In genomic region chr8:124700271-124700670, GRCm38 (mm10) we compare ENCODE assay signal across 31 mouse cellular contexts. TPM values are rescaled to one million over a fixed set of nuclear protein-coding genes. Genes with fewer than 3 reads are reported as not detected.
DNase-seq lines count a peak whose midpoint lies in the region; ATAC-seq and TF ChIP-seq lines count a peak whose summit lies in the region.
"Had no signal": no experiment of that assay in that cellular context is flagged by ENCODE, and none has a peak within 500 bp of the region (broad histone marks: within the 10 kb centered on the region; RNA-seq: fewer than 3 reads in every experiment).

No protein-coding gene starts in this region.

- H3K27ac ChIP-seq in liver, postnatal 0 days (ENCODE audit: low read depth): peak overlapping the region; percentile 55
- H3K27ac ChIP-seq in CH12.LX (ENCODE audit: insufficient read depth, low read depth): peak overlapping the region; percentile 26; the same call in 1 of the 2 replicates
- no peak overlapping the region for H3K27ac ChIP-seq in hindbrain, embryonic 11.5 days (ENCODE audit: low read depth, low read length)
- no peak overlapping the region for H3K27ac ChIP-seq in stomach, postnatal 0 days (replicated peaks)
- H3K27ac ChIP-seq: embryonic facial prominence, embryonic 10.5 days; embryonic facial prominence, embryonic 15.5 days; forebrain, embryonic 12.5 days; heart, embryonic 10.5 days; heart, embryonic 15.5 days; hindbrain, embryonic 14.5 days; layer of hippocampus, adult 2 months; liver, embryonic 13.5 days; macrophage; midbrain, embryonic 13.5 days had no signal

- no peaks in the 10 kb centered on the region for H3K79me2 ChIP-seq in CH12.LX (replicated peaks; ENCODE audit: control insufficient read depth, extremely low read depth, insufficient read depth, poor library complexity, severe bottlenecking)

- in situ Hi-C loops in CH12.LX (cut with MboI; ENCODE audit: low pct_ligation_motif_present, low pct_unique_long_range_greater_than_20kb, low sequenced_read_pairs): no loop called here

- no peak overlapping the region for H3K9ac ChIP-seq in liver, postnatal 0 days (replicated peaks)
- H3K9ac ChIP-seq in CH12.LX (ENCODE audit: insufficient read depth, low read depth): no peak overlapping the region
- H3K9ac ChIP-seq in hindbrain, embryonic 11.5 days (ENCODE audit: low read depth, low read length): no peak overlapping the region
- no peak overlapping the region for H3K9ac ChIP-seq in stomach, postnatal 0 days (ENCODE audit: low read length)
- H3K9ac ChIP-seq: embryonic facial prominence, embryonic 15.5 days; forebrain, embryonic 12.5 days; heart, embryonic 15.5 days; hindbrain, embryonic 14.5 days; liver, embryonic 13.5 days; midbrain, embryonic 13.5 days had no signal

- no peak for TF ChIP-seq POLR2A in CH12.LX (IDR thresholded peaks at IDR 0.05; ENCODE audit: low read depth, low read length)

- peaks cover 23% of the 10 kb centered on the region for H3K36me3 ChIP-seq in liver, postnatal 0 days (replicated peaks; ENCODE audit: insufficient read depth, low read length)
- peaks cover 45 to 83% of the 10 kb centered on the region in 2 experiments for H3K36me3 ChIP-seq in CH12.LX (replicated peaks in 1 of 2; ENCODE audit: control insufficient read depth in 1 of 2, insufficient read depth in 1 of 2, low read length in 1 of 2)
- H3K36me3 ChIP-seq in hindbrain, embryonic 11.5 days (ENCODE audit: control insufficient read depth, insufficient read depth, low read length): no peaks in the 10 kb centered on the region; the same call in 1 of the 2 replicates
- H3K36me3 ChIP-seq in stomach, postnatal 0 days (ENCODE audit: control insufficient read depth, insufficient read depth, low read length): peaks cover 3% of the 10 kb centered on the region; the same call in 1 of the 2 replicates

- 83% methylated on average over 5 of the region's 5 CpGs for WGBS in liver, postnatal 0 days (ENCODE audit: insufficient replicate concordance)
- 92% methylated on average over 5 of the region's 5 CpGs for WGBS in hindbrain, embryonic 11.5 days
- 92% methylated on average over 5 of the region's 5 CpGs for WGBS in stomach, postnatal 0 days

- no peaks in the 10 kb centered on the region for H3K9me3 ChIP-seq in liver, postnatal 0 days (ENCODE audit: low read length)
- H3K9me3 ChIP-seq in CH12.LX (replicated peaks; ENCODE audit: low read length): no peaks in the 10 kb centered on the region
- H3K9me3 ChIP-seq in hindbrain, embryonic 11.5 days (ENCODE audit: control insufficient read depth, low read length): no peaks in the 10 kb centered on the region
- H3K9me3 ChIP-seq in stomach, postnatal 0 days (ENCODE audit: control insufficient read depth, low read length): no peaks in the 10 kb centered on the region
- H3K9me3 ChIP-seq: embryonic facial prominence, embryonic 10.5 days; embryonic facial prominence, embryonic 15.5 days; forebrain, embryonic 12.5 days; G1E; heart, embryonic 10.5 days; heart, embryonic 15.5 days; liver, embryonic 13.5 days; midbrain, embryonic 13.5 days had no signal

- no peaks in the 10 kb centered on the region; the same call in 1 of the 2 replicates for H3K4me1 ChIP-seq in liver, postnatal 0 days (ENCODE audit: insufficient read depth)
- peaks cover 8 to 23% of the 10 kb centered on the region in 2 experiments for H3K4me1 ChIP-seq in CH12.LX (ENCODE audit: control insufficient read depth in 1 of 2, insufficient read depth in 2 of 2)
- H3K4me1 ChIP-seq in hindbrain, embryonic 11.5 days (replicated peaks; ENCODE audit: control insufficient read depth, insufficient read depth, low read length): no peaks in the 10 kb centered on the region
- H3K4me1 ChIP-seq in stomach, postnatal 0 days (replicated peaks; ENCODE audit: control insufficient read depth, insufficient read depth): no peaks in the 10 kb centered on the region
- H3K4me1 ChIP-seq: embryonic facial prominence, embryonic 10.5 days; embryonic facial prominence, embryonic 15.5 days; forebrain, embryonic 12.5 days; heart, embryonic 10.5 days; midbrain, embryonic 13.5 days had no signal

- no peak overlapping the region for H3K4me2 ChIP-seq in liver, postnatal 0 days (ENCODE audit: low read depth, low read length)
- H3K4me2 ChIP-seq in CH12.LX (ENCODE audit: insufficient read depth, low read depth, poor library complexity, severe bottlenecking): no peak overlapping the region
- no peak overlapping the region for H3K4me2 ChIP-seq in hindbrain, embryonic 11.5 days (replicated peaks; ENCODE audit: low read depth, low read length)
- no peak overlapping the region for H3K4me2 ChIP-seq in stomach, postnatal 0 days (replicated peaks; ENCODE audit: low read depth)
- H3K4me2 ChIP-seq: embryonic facial prominence, embryonic 15.5 days; forebrain, embryonic 12.5 days; heart, embryonic 15.5 days; hindbrain, embryonic 14.5 days; liver, embryonic 13.5 days; midbrain, embryonic 13.5 days had no signal

- ATAC-seq in liver, postnatal 0 days: no peak
- ATAC-seq in hindbrain, embryonic 11.5 days (ENCODE audit: low FRiP score): no peak
- no peak for ATAC-seq in stomach, postnatal 0 days (ENCODE audit: low FRiP score, low TSS enrichment)
- ATAC-seq: midbrain, embryonic 13.5 days had no signal

- dilution Hi-C loops in CH12.LX (cut with MboI; ENCODE audit: extremely low pct_ligation_motif_present, extremely low pct_unique_long_range_greater_than_20kb, low sequenced_read_pairs): no loop called here

- TF ChIP-seq RAD21 in CH12.LX (IDR thresholded peaks at IDR 0.05; ENCODE audit: low read depth, low read length): no peak

- TF ChIP-seq CTCF in liver, postnatal 0 days (IDR thresholded peaks at IDR 0.05; ENCODE audit: low read depth): no peak
- TF ChIP-seq CTCF in CH12.LX (conservative IDR thresholded peaks at IDR 0.05 in 1 of 2, IDR thresholded peaks at IDR 0.05 in 1 of 2; ENCODE audit: low read depth in 2 of 2, low read length in 2 of 2): no peak
- no peak for TF ChIP-seq CTCF in stomach, postnatal 0 days (IDR thresholded peaks at IDR 0.05; ENCODE audit: low read depth)

- no peak for TF ChIP-seq EP300 in liver, postnatal 0 days (IDR thresholded peaks at IDR 0.05; ENCODE audit: low read depth)
- no peak for TF ChIP-seq EP300 in CH12.LX (IDR thresholded peaks at IDR 0.05; ENCODE audit: low read length)
- TF ChIP-seq EP300 in stomach, postnatal 0 days (optimal IDR thresholded peaks at IDR 0.05): no peak

- no peaks in the 10 kb centered on the region for H3K27me3 ChIP-seq in liver, postnatal 0 days (ENCODE audit: insufficient read depth, low read length)
- H3K27me3 ChIP-seq in CH12.LX (replicated peaks): no peaks in the 10 kb centered on the region
- H3K27me3 ChIP-seq in hindbrain, embryonic 11.5 days (ENCODE audit: control insufficient read depth, insufficient read depth, low read length): no peaks in the 10 kb centered on the region
- no peaks in the 10 kb centered on the region for H3K27me3 ChIP-seq in stomach, postnatal 0 days (ENCODE audit: control insufficient read depth, insufficient read depth, low read length)
- H3K27me3 ChIP-seq: embryonic facial prominence, embryonic 15.5 days; forebrain, embryonic 12.5 days; heart, embryonic 15.5 days; liver, embryonic 13.5 days; midbrain, embryonic 13.5 days had no signal

- H3K4me3 ChIP-seq in liver, postnatal 0 days (ENCODE audit: low read depth, low read length): no peak overlapping the region
- no peak overlapping the region for H3K4me3 ChIP-seq in CH12.LX (replicated peaks in 1 of 3; ENCODE audit: low read depth in 2 of 3, low read length in 2 of 3, poor library complexity in 1 of 3)
- no peak overlapping the region for H3K4me3 ChIP-seq in hindbrain, embryonic 11.5 days (ENCODE audit: low read depth, low read length)
- no peak overlapping the region for H3K4me3 ChIP-seq in stomach, postnatal 0 days (ENCODE audit: low read depth, low read length)
- H3K4me3 ChIP-seq: embryonic facial prominence, embryonic 10.5 days; embryonic facial prominence, embryonic 15.5 days; forebrain, embryonic 12.5 days; heart, embryonic 10.5 days; heart, embryonic 15.5 days; layer of hippocampus, adult 2 months; liver, embryonic 13.5 days; midbrain, embryonic 13.5 days had no signal

- DNase-seq in liver, postnatal 0 days: no peak
- no peak for DNase-seq in liver
- DNase-seq in CH12.LX (ENCODE audit: extremely low read depth): no peak
- peak; percentile 61 for DNase-seq in induced T-regulatory cell, adult 2 months (ENCODE audit: low read depth)
- peak; percentile 55 for DNase-seq in thymus, postnatal 14 days
- no peak for DNase-seq in gastrocnemius, postnatal 10 days
- no peak for DNase-seq in hindbrain, embryonic 11.5 days (ENCODE audit: low spot score)
- DNase-seq in stomach, postnatal 0 days (ENCODE audit: low spot score): no peak
- DNase-seq: adrenal gland, postnatal 10 days; cerebellum, adult 18-20 months; cerebellum, postnatal 14 days; gastrocnemius, postnatal 14 days; heart, postnatal 36 days; kidney, adult 18-20 months; kidney, postnatal 36 days; left cerebral cortex, postnatal 4 days; liver, embryonic 13.5 days; lung, adult 2 months; right cerebral cortex, postnatal 25 days had no signal

RNA-seq across cellular contexts. Expression of gene Ttc13, which starts 21.5 kb away (rescaled TPM):
- 11.5 and 14.0 TPM in 2 replicates for polyA plus RNA-seq in liver, postnatal 0 days (2015; fragmentation: Nextera tagmentation; extraction: Ambion mirVana)
- 33.6 and 36.6 TPM in 2 replicates for total RNA-seq in CH12.LX (2012; rRNA removed)
- total RNA-seq in CH12.LX (2014; rRNA removed): 33.5 and 35.8 TPM in 2 replicates
- 26.3 and 30.8 TPM in 2 replicates for polyA plus RNA-seq in CH12.LX (2012; ENCODE audit: insufficient read length, low read depth)
- 10 to 100 TPM; 21.4 to 28.4 TPM for total RNA-seq in gastrocnemius, postnatal 10 days (2021)
- 59.0 and 59.1 TPM in 2 replicates for polyA plus RNA-seq in hindbrain, embryonic 11.5 days (2014; fragmentation: Nextera tagmentation; extraction: Ambion mirVana)
- polyA plus RNA-seq in stomach, postnatal 0 days (2015; fragmentation: Nextera tagmentation; extraction: Ambion mirVana): 18.7 and 19.7 TPM in 2 replicates

RNA-seq across cellular contexts. Expression of gene Arv1, which starts 21.7 kb away (rescaled TPM):
- polyA plus RNA-seq in liver, postnatal 0 days (2015; fragmentation: Nextera tagmentation; extraction: Ambion mirVana): 4.5 and 5.2 TPM in 2 replicates
- total RNA-seq in CH12.LX (2012; rRNA removed) (9.7 and 11.5 TPM in 2 replicates), CH12.LX (2014; rRNA removed) (11.4 and 11.9 TPM in 2 replicates)
- polyA plus RNA-seq in CH12.LX (2012; ENCODE audit: insufficient read length, low read depth): 18.8 and 22.0 TPM in 2 replicates
- 1 to 10 TPM; 3.9 to 5.1 TPM for total RNA-seq in gastrocnemius, postnatal 10 days (2021)
- 32.2 and 34.0 TPM in 2 replicates for polyA plus RNA-seq in hindbrain, embryonic 11.5 days (2014; fragmentation: Nextera tagmentation; extraction: Ambion mirVana)
- polyA plus RNA-seq in stomach, postnatal 0 days (2015; fragmentation: Nextera tagmentation; extraction: Ambion mirVana): 11.0 and 11.2 TPM in 2 replicates

RNA-seq across cellular contexts. Expression of gene 2310022B05Rik, which starts 37.1 kb away (rescaled TPM):
- 4.1 and 4.2 TPM in 2 replicates for polyA plus RNA-seq in liver, postnatal 0 days (2015; fragmentation: Nextera tagmentation; extraction: Ambion mirVana)
- total RNA-seq in CH12.LX (2012; rRNA removed): 3.4 and 5.7 TPM in 2 replicates
- total RNA-seq in CH12.LX (2014; rRNA removed): 2.2 and 3.2 TPM in 2 replicates
- polyA plus RNA-seq in CH12.LX (2012; ENCODE audit: insufficient read length, low read depth): 7.1 and 7.8 TPM in 2 replicates
- 10 to 100 TPM; 31.7 to 42.0 TPM for total RNA-seq in gastrocnemius, postnatal 10 days (2021)
- 19.6 and 22.6 TPM in 2 replicates for polyA plus RNA-seq in hindbrain, embryonic 11.5 days (2014; fragmentation: Nextera tagmentation; extraction: Ambion mirVana)
- 17.9 and 20.0 TPM in 2 replicates for polyA plus RNA-seq in stomach, postnatal 0 days (2015; fragmentation: Nextera tagmentation; extraction: Ambion mirVana)

RNA-seq across cellular contexts. Expression of gene Fam89a, which starts 51.4 kb away (rescaled TPM):
- 3.7 and 5.6 TPM in 2 replicates for polyA plus RNA-seq in liver, postnatal 0 days (2015; fragmentation: Nextera tagmentation; extraction: Ambion mirVana)
- total RNA-seq in CH12.LX (2012; rRNA removed): 4.5 and 4.8 TPM in 2 replicates
- 2.2 and 2.5 TPM in 2 replicates for total RNA-seq in CH12.LX (2014; rRNA removed)
- 3.7 and 4.9 TPM in 2 replicates for polyA plus RNA-seq in CH12.LX (2012; ENCODE audit: insufficient read length, low read depth)
- under 1 TPM; 0.70 to 0.94 TPM for total RNA-seq in gastrocnemius, postnatal 10 days (2021)
- polyA plus RNA-seq in hindbrain, embryonic 11.5 days (2014; fragmentation: Nextera tagmentation; extraction: Ambion mirVana): 3.9 and 4.3 TPM in 2 replicates
- 12.5 and 13.0 TPM in 2 replicates for polyA plus RNA-seq in stomach, postnatal 0 days (2015; fragmentation: Nextera tagmentation; extraction: Ambion mirVana)
- total RNA-seq: G1E; granulocyte monocyte progenitor cell, adult 5-6 weeks; megakaryocyte-erythroid progenitor cell, adult 5-6 weeks had no signal
- polyA plus RNA-seq: G1E, macrophage had no signal

Comparison
In these comparisons a context has a peak if more than half of its experiments do, and no peak if none do; other contexts are left out.
1. DNase-seq: peak in induced T-regulatory cell, adult 2 months (single experiment) and thymus, postnatal 14 days (single experiment); none in liver, postnatal 0 days (single experiment), liver (single experiment), CH12.LX (single experiment), gastrocnemius, postnatal 10 days (single experiment), hindbrain, embryonic 11.5 days (single experiment) and stomach, postnatal 0 days (single experiment).
2. H3K27ac ChIP-seq: peak in liver, postnatal 0 days (single experiment) and CH12.LX (single experiment); none in hindbrain, embryonic 11.5 days (single experiment) and stomach, postnatal 0 days (single experiment).